Mouse (Mus musculus): ENCODE measurements at regions not wholly inside any gene's neighbourhood (a gene's known extent, or its start where the extent isn't known, plus 50 kb on each side); places are given as distances from the start of the nearest gene placed in this dataset.

GRCm38 (mm10) chr1:147217965-147218364, 723.4 kb downstream of the Brinp3 start:
- H3K4me2 ChIP-seq (ENCODE audit: low read depth, low read length, poor library complexity, severe bottlenecking) = no peak overlapping the region
- ATAC-seq (ENCODE audit: low FRiP score) (no peak), DNase-seq (ENCODE audit: low spot score) (no peak)
- no peak overlapping the region for H3K27ac ChIP-seq (ENCODE audit: low read depth, low read length)
- no peak overlapping the region for H3K4me3 ChIP-seq (ENCODE audit: low read depth, low read length)
- no peaks in the 10 kb centered on the region for H3K27me3 ChIP-seq (ENCODE audit: insufficient read depth, low read length)
- TF ChIP-seq CTCF (IDR thresholded peaks at IDR 0.05) = no peak
- WGBS = 67% methylated on average over 2 of the region's 2 CpGs
- H3K36me3 ChIP-seq (ENCODE audit: insufficient read depth, low read length) = no peaks in the 10 kb centered on the region
- no peak overlapping the region for H3K9ac ChIP-seq (replicated peaks; ENCODE audit: low read length, poor library complexity, severe bottlenecking)
- no peaks in the 10 kb centered on the region for H3K4me1 ChIP-seq (ENCODE audit: insufficient read depth, low read length)
- H3K9me3 ChIP-seq (ENCODE audit: low read length) = no peaks in the 10 kb centered on the region

GRCm38 (mm10) chr1:147219438-147219837, 724.9 kb downstream of the Brinp3 start:
- DNase-seq (ENCODE audit: low spot score) (no peak), ATAC-seq (ENCODE audit: low FRiP score) (no peak)
- no peak for TF ChIP-seq CTCF (IDR thresholded peaks at IDR 0.05)
- Histone ChIP-seq H3K4me2 (ENCODE audit: low read depth, low read length, poor library complexity, severe bottlenecking) (no peak overlapping the region), H3K27me3 (ENCODE audit: insufficient read depth, low read length) (no peaks in the 10 kb centered on the region), H3K4me3 (ENCODE audit: low read depth, low read length) (no peak overlapping the region), H3K27ac (ENCODE audit: low read depth, low read length) (no peak overlapping the region), H3K9me3 (ENCODE audit: low read length) (no peaks in the 10 kb centered on the region), H3K4me1 (ENCODE audit: insufficient read depth, low read length) (no peaks in the 10 kb centered on the region), H3K36me3 (ENCODE audit: insufficient read depth, low read length) (no peaks in the 10 kb centered on the region), H3K9ac (replicated peaks; ENCODE audit: low read length, poor library complexity, severe bottlenecking) (no peak overlapping the region)
- WGBS = 90% methylated on average over 2 of the region's 2 CpGs

- 69% methylated on average over 3 of the region's 3 CpGs for WGBS
- Histone ChIP-seq H3K4me3 (ENCODE audit: low read depth, low read length) (no peak overlapping the region), H3K36me3 (ENCODE audit: insufficient read depth, low read length) (no peaks in the 10 kb centered on the region), H3K4me1 (ENCODE audit: insufficient read depth, low read length) (no peaks in the 10 kb centered on the region), H3K27ac (ENCODE audit: low read depth, low read length) (no peak overlapping the region), H3K27me3 (ENCODE audit: insufficient read depth, low read length) (no peaks in the 10 kb centered on the region), H3K9ac (replicated peaks; ENCODE audit: low read length, poor library complexity, severe bottlenecking) (no peak overlapping the region), H3K4me2 (ENCODE audit: low read depth, low read length, poor library complexity, severe bottlenecking) (no peak overlapping the region), H3K9me3 (ENCODE audit: low read length) (no peaks in the 10 kb centered on the region)
- TF ChIP-seq CTCF (IDR thresholded peaks at IDR 0.05) = peak; percentile 76
- peak; percentile 18 for DNase-seq (ENCODE audit: low spot score)
- no peak for ATAC-seq (ENCODE audit: low FRiP score)
These were observed 728.8 kb downstream of the Brinp3 start for GRCm38 (mm10) chr1:147223232-147223925.

DNA sequence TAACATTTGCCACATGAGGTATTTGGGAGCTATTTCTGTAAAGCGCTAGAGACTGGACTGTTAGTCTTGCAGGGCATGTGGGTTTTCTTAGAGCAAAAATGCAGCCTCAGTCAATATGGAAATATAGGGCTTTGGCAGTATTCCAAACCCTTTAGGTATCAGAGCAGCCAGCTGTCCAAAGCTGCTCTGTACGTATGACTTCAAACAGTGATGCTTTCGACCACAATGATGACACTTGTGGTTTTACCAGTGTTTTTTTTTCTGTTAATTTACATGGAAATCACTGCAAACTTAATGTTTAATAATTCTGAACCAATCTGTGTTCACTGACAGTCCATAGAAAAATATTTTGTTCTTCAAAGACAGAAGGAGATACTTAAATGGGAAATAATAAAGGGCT, 743.0 kb downstream of the Brinp3 start:
- H3K27ac ChIP-seq (ENCODE audit: low read depth, low read length) = no peak overlapping the region
- ATAC-seq (ENCODE audit: low FRiP score) (no peak), DNase-seq (ENCODE audit: low spot score) (no peak)
- WGBS = 77% methylated on average over 3 of the region's 3 CpGs
- H3K9me3 ChIP-seq (ENCODE audit: low read length) = no peaks in the 10 kb centered on the region
- no peaks in the 10 kb centered on the region for H3K4me1 ChIP-seq (ENCODE audit: insufficient read depth, low read length)
- H3K27me3 ChIP-seq (ENCODE audit: insufficient read depth, low read length) = no peaks in the 10 kb centered on the region
- H3K36me3 ChIP-seq (ENCODE audit: insufficient read depth, low read length) = no peaks in the 10 kb centered on the region
- H3K4me3 ChIP-seq (ENCODE audit: low read depth, low read length) = no peak overlapping the region
- no peak overlapping the region for H3K9ac ChIP-seq (replicated peaks; ENCODE audit: low read length, poor library complexity, severe bottlenecking)
- H3K4me2 ChIP-seq (ENCODE audit: low read depth, low read length, poor library complexity, severe bottlenecking) = no peak overlapping the region
- no peak for TF ChIP-seq CTCF (IDR thresholded peaks at IDR 0.05)

GRCm38 (mm10) chr1:147239108-147239507, 744.5 kb downstream of the Brinp3 start:
- Histone ChIP-seq H3K9ac (replicated peaks; ENCODE audit: low read length, poor library complexity, severe bottlenecking) (no peak overlapping the region), H3K4me2 (ENCODE audit: low read depth, low read length, poor library complexity, severe bottlenecking) (no peak overlapping the region), H3K36me3 (ENCODE audit: insufficient read depth, low read length) (no peaks in the 10 kb centered on the region), H3K27ac (ENCODE audit: low read depth, low read length) (no peak overlapping the region), H3K27me3 (ENCODE audit: insufficient read depth, low read length) (no peaks in the 10 kb centered on the region), H3K4me1 (ENCODE audit: insufficient read depth, low read length) (no peaks in the 10 kb centered on the region), H3K4me3 (ENCODE audit: low read depth, low read length) (no peak overlapping the region), H3K9me3 (ENCODE audit: low read length) (no peaks in the 10 kb centered on the region)
- TF ChIP-seq CTCF (IDR thresholded peaks at IDR 0.05) = no peak
- WGBS = 86% methylated on average over 3 of the region's 3 CpGs
- ATAC-seq (ENCODE audit: low FRiP score) (no peak), DNase-seq (ENCODE audit: low spot score) (no peak)

- no peaks in the 10 kb centered on the region for H3K27me3 ChIP-seq (ENCODE audit: insufficient read depth, low read length)
- H3K9ac ChIP-seq (replicated peaks; ENCODE audit: low read length, poor library complexity, severe bottlenecking) = no peak overlapping the region
- H3K36me3 ChIP-seq (ENCODE audit: insufficient read depth, low read length) = no peaks in the 10 kb centered on the region
- DNase-seq (ENCODE audit: low spot score) = no peak
- H3K4me1 ChIP-seq (ENCODE audit: insufficient read depth, low read length) = no peaks in the 10 kb centered on the region
- H3K27ac ChIP-seq (ENCODE audit: low read depth, low read length) = no peak overlapping the region
- TF ChIP-seq CTCF (IDR thresholded peaks at IDR 0.05) = no peak
- WGBS = 88% methylated on average over 1 of the region's 1 CpGs
- no peak overlapping the region for H3K4me2 ChIP-seq (ENCODE audit: low read depth, low read length, poor library complexity, severe bottlenecking)
- H3K9me3 ChIP-seq (ENCODE audit: low read length) = no peaks in the 10 kb centered on the region
- no peak for ATAC-seq (ENCODE audit: low FRiP score)
- no peak overlapping the region for H3K4me3 ChIP-seq (ENCODE audit: low read depth, low read length)
These were observed 778.8 kb downstream of the Brinp3 start for GRCm38 (mm10) chr1:147273324-147273723.
